Mouse (Mus musculus): ENCODE measurements around the gene Dgkb. TPM values are rescaled to one million over a fixed set of nuclear protein-coding genes. Genes with fewer than 3 reads are reported as not detected.

Gene Dgkb
- polyA plus RNA-seq, 1 experiment from 2014 or later = 0.73 TPM

GRCm38 (mm10) chr12:38047256-38047655, 229.7 kb downstream of the Dgkb start:
- no peak overlapping the region for H3K4me2 ChIP-seq
- H3K27me3 ChIP-seq = no peaks in the 10 kb centered on the region
- no peaks in the 10 kb centered on the region for H3K9me3 ChIP-seq
- H3K36me3 ChIP-seq = no peaks in the 10 kb centered on the region
- WGBS = 92% methylated on average over 5 of the region's 5 CpGs
- ATAC-seq (ENCODE audit: insufficient number of reproducible peaks, insufficient read depth, low FRiP score, low TSS enrichment, low read depth) = no peak
- no peaks in the 10 kb centered on the region for H3K4me1 ChIP-seq
- H3K9ac ChIP-seq = no peak overlapping the region
- no peak overlapping the region for H3K4me3 ChIP-seq
- H3K27ac ChIP-seq = no peak overlapping the region

- ATAC-seq (ENCODE audit: insufficient number of reproducible peaks, insufficient read depth, low FRiP score, low TSS enrichment, low read depth) = no peak
- Histone ChIP-seq H3K9me3 (no peaks in the 10 kb centered on the region), H3K4me3 (no peak overlapping the region), H3K27ac (no peak overlapping the region), H3K36me3 (no peaks in the 10 kb centered on the region), H3K27me3 (no peaks in the 10 kb centered on the region), H3K4me1 (no peaks in the 10 kb centered on the region), H3K9ac (no peak overlapping the region), H3K4me2 (no peak overlapping the region)
- WGBS = 81% methylated on average over 3 of the region's 3 CpGs
Observed at GRCm38 (mm10) chr12:38088224-38088623, 270.7 kb downstream of the Dgkb start.

GRCm38 (mm10) chr12:38111928-38112327, 294.4 kb downstream of the Dgkb start:
- no peak overlapping the region for H3K4me2 ChIP-seq
- H3K36me3 ChIP-seq = no peaks in the 10 kb centered on the region
- no peak for ATAC-seq (ENCODE audit: insufficient number of reproducible peaks, insufficient read depth, low FRiP score, low TSS enrichment, low read depth)
- H3K4me1 ChIP-seq = no peaks in the 10 kb centered on the region
- WGBS = 66% methylated on average over 3 of the region's 3 CpGs
- no peaks in the 10 kb centered on the region for H3K9me3 ChIP-seq
- no peak overlapping the region for H3K4me3 ChIP-seq
- no peak overlapping the region for H3K9ac ChIP-seq
- no peaks in the 10 kb centered on the region for H3K27me3 ChIP-seq
- no peak overlapping the region for H3K27ac ChIP-seq

GRCm38 (mm10) chr12:38114990-38115615, 297.6 kb downstream of the Dgkb start:
- no peaks in the 10 kb centered on the region for H3K36me3 ChIP-seq
- H3K4me1 ChIP-seq = no peaks in the 10 kb centered on the region
- H3K9me3 ChIP-seq = no peaks in the 10 kb centered on the region
- H3K27ac ChIP-seq = no peak overlapping the region
- no peak overlapping the region for H3K9ac ChIP-seq
- ATAC-seq (ENCODE audit: insufficient number of reproducible peaks, insufficient read depth, low FRiP score, low TSS enrichment, low read depth) = no peak
- H3K4me3 ChIP-seq = no peak overlapping the region
- no peak overlapping the region for H3K4me2 ChIP-seq
- no peaks in the 10 kb centered on the region for H3K27me3 ChIP-seq
- WGBS = 33% methylated on average over 1 of the region's 1 CpGs

GRCm38 (mm10) chr12:38123524-38123923, 306.0 kb downstream of the Dgkb start:
- no peak overlapping the region for H3K4me3 ChIP-seq
- no peak overlapping the region for H3K4me2 ChIP-seq
- H3K4me1 ChIP-seq = no peaks in the 10 kb centered on the region
- no peak for ATAC-seq (ENCODE audit: insufficient number of reproducible peaks, insufficient read depth, low FRiP score, low TSS enrichment, low read depth)
- no peaks in the 10 kb centered on the region for H3K36me3 ChIP-seq
- no peak overlapping the region for H3K27ac ChIP-seq
- no peak overlapping the region for H3K9ac ChIP-seq
- no peaks in the 10 kb centered on the region for H3K27me3 ChIP-seq
- H3K9me3 ChIP-seq = no peaks in the 10 kb centered on the region

GRCm38 (mm10) chr12:38125297-38125696, 307.8 kb downstream of the Dgkb start:
- Histone ChIP-seq H3K4me1 (no peaks in the 10 kb centered on the region), H3K36me3 (no peaks in the 10 kb centered on the region), H3K4me2 (no peak overlapping the region), H3K27ac (no peak overlapping the region), H3K4me3 (no peak overlapping the region), H3K9me3 (no peaks in the 10 kb centered on the region), H3K9ac (no peak overlapping the region), H3K27me3 (no peaks in the 10 kb centered on the region)
- ATAC-seq (ENCODE audit: insufficient number of reproducible peaks, insufficient read depth, low FRiP score, low TSS enrichment, low read depth) = no peak
- 76% methylated on average over 4 of the region's 4 CpGs for WGBS

- WGBS = 64% methylated on average over 9 of the region's 9 CpGs
- H3K4me3 ChIP-seq = no peak overlapping the region
- no peak overlapping the region for H3K4me2 ChIP-seq
- H3K9ac ChIP-seq = no peak overlapping the region
- no peaks in the 10 kb centered on the region for H3K36me3 ChIP-seq
- H3K9me3 ChIP-seq = no peaks in the 10 kb centered on the region
- H3K4me1 ChIP-seq = no peaks in the 10 kb centered on the region
- no peak for ATAC-seq (ENCODE audit: insufficient number of reproducible peaks, insufficient read depth, low FRiP score, low TSS enrichment, low read depth)
- H3K27me3 ChIP-seq = no peaks in the 10 kb centered on the region
- H3K27ac ChIP-seq = no peak overlapping the region
Observed at GRCm38 (mm10) chr12:38130209-38130915, 312.8 kb downstream of the Dgkb start.

GRCm38 (mm10) chr12:38136379-38136778, 318.9 kb downstream of the Dgkb start:
- Histone ChIP-seq H3K9ac (no peak overlapping the region), H3K4me3 (no peak overlapping the region), H3K27me3 (no peaks in the 10 kb centered on the region), H3K4me2 (no peak overlapping the region), H3K36me3 (no peaks in the 10 kb centered on the region), H3K9me3 (no peaks in the 10 kb centered on the region), H3K27ac (no peak overlapping the region), H3K4me1 (no peaks in the 10 kb centered on the region)
- ATAC-seq (ENCODE audit: insufficient number of reproducible peaks, insufficient read depth, low FRiP score, low TSS enrichment, low read depth) = no peak
- 46% methylated on average over 5 of the region's 5 CpGs for WGBS

GRCm38 (mm10) chr12:38140039-38140438, 322.5 kb downstream of the Dgkb start:
- ATAC-seq (ENCODE audit: insufficient number of reproducible peaks, insufficient read depth, low FRiP score, low TSS enrichment, low read depth) = no peak
- Histone ChIP-seq H3K36me3 (no peaks in the 10 kb centered on the region), H3K27ac (no peak overlapping the region), H3K4me2 (no peak overlapping the region), H3K4me1 (no peaks in the 10 kb centered on the region), H3K9ac (no peak overlapping the region), H3K4me3 (no peak overlapping the region), H3K9me3 (no peaks in the 10 kb centered on the region), H3K27me3 (no peaks in the 10 kb centered on the region)

- no peak overlapping the region for H3K27ac ChIP-seq
- no peaks in the 10 kb centered on the region for H3K36me3 ChIP-seq
- H3K9ac ChIP-seq = no peak overlapping the region
- H3K4me3 ChIP-seq = no peak overlapping the region
- no peaks in the 10 kb centered on the region for H3K27me3 ChIP-seq
- no peak for ATAC-seq (ENCODE audit: insufficient number of reproducible peaks, insufficient read depth, low FRiP score, low TSS enrichment, low read depth)
- WGBS = 78% methylated on average over 1 of the region's 1 CpGs
- no peak overlapping the region for H3K4me2 ChIP-seq
- no peaks in the 10 kb centered on the region for H3K4me1 ChIP-seq
- no peaks in the 10 kb centered on the region for H3K9me3 ChIP-seq
Observed at GRCm38 (mm10) chr12:38232665-38233064, 415.1 kb downstream of the Dgkb start.

- H3K4me3 ChIP-seq = no peak overlapping the region
- no peaks in the 10 kb centered on the region for H3K27me3 ChIP-seq
Observed at GRCm38 (mm10) chr12:38268856-38269255, 451.3 kb downstream of the Dgkb start.

GRCm38 (mm10) chr12:38301497-38301896, 484.0 kb downstream of the Dgkb start:
- no peak overlapping the region for H3K9ac ChIP-seq
- no peaks in the 10 kb centered on the region for H3K9me3 ChIP-seq
- no peak overlapping the region for H3K4me2 ChIP-seq
- no peaks in the 10 kb centered on the region for H3K36me3 ChIP-seq
- H3K27me3 ChIP-seq = no peaks in the 10 kb centered on the region
- no peak overlapping the region for H3K4me3 ChIP-seq
- ATAC-seq (ENCODE audit: insufficient number of reproducible peaks, insufficient read depth, low FRiP score, low TSS enrichment, low read depth) = no peak
- no peaks in the 10 kb centered on the region for H3K4me1 ChIP-seq
- H3K27ac ChIP-seq = no peak overlapping the region
- 89% methylated on average over 1 of the region's 1 CpGs for WGBS

More at GRCm38 (mm10) chr12:38268856-38269255, 451.3 kb downstream of the Dgkb start:
- H3K9me3 ChIP-seq = no peaks in the 10 kb centered on the region
- no peaks in the 10 kb centered on the region for H3K36me3 ChIP-seq
- H3K4me2 ChIP-seq = no peak overlapping the region
- H3K27ac ChIP-seq = no peak overlapping the region
- H3K4me1 ChIP-seq = no peaks in the 10 kb centered on the region
- no peak for ATAC-seq (ENCODE audit: insufficient number of reproducible peaks, insufficient read depth, low FRiP score, low TSS enrichment, low read depth)
- no peak overlapping the region for H3K9ac ChIP-seq

Measured in embryonic facial prominence, embryonic 13.5 days (tissue).